Mouse (Mus musculus): ENCODE data around the gene Ak6. TPM values are rescaled to one million over a fixed set of nuclear protein-coding genes. Genes with fewer than 3 reads are reported as not detected.

Ak6 gene
- polyA plus RNA-seq (2014; fragmentation: Illumina TruSeq; extraction: RNeasy Lipid Tissue Mini Kit (QIAGEN cat#74804); ENCODE audit: low read depth, low replicate concordance): 171 TPM

DNA sequence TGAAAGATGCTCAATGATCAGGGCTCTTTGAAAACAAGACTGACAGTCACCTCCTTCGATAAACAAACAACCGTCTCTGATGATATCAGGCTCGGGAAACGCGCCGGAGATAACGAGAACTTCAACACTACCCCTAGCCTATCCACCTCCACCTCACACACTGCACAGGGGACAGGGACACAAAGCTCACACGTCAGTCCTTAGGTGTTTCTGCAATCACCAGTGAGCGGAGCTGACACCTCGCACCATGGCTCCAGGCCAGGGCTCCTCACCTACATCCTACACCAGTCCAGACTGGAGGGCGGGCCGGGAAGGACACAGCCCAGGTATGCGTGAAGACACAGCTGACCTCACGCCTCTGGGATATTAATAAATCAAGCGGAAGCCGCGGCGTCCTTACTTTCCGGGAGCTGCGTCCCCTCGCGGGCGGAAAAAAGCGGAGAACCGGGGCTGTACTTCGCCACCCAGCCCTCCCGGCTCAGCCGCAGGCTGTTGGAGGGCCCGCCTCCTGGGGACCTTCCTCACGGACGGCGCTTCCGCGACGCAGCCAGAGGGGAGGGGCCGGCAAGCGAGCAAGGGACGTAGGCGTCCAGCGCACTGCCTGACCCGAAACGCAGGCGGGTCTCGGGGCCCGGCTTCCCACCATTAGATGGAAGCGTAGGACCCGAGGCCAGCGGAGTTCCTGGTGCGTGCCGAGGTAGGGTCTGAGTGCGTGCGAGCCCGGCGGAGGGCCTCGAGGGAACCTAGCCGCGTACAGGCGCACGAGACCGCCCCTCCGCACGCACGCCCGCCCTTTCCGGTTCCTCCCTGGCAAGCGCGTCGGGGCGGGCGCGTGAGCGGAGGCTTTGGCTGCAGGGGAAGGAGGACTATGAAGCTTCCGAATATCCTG lies at the start of gene Ak6, which contains the start of gene Rad17:
TSS of gene Ak6 (plus strand) at position 430 of the 889 bp plus-strand sequence.
TSS of gene Rad17 (minus strand) at position 502 of the 889 bp plus-strand sequence.

GRCm38 (mm10) chr13:100616181-100617087 lies 34.3 kb upstream of the Ak6 start, which contains the start of gene Marveld2:
TSS of gene Marveld2 (minus strand) at chr13:100616971.

DNA sequence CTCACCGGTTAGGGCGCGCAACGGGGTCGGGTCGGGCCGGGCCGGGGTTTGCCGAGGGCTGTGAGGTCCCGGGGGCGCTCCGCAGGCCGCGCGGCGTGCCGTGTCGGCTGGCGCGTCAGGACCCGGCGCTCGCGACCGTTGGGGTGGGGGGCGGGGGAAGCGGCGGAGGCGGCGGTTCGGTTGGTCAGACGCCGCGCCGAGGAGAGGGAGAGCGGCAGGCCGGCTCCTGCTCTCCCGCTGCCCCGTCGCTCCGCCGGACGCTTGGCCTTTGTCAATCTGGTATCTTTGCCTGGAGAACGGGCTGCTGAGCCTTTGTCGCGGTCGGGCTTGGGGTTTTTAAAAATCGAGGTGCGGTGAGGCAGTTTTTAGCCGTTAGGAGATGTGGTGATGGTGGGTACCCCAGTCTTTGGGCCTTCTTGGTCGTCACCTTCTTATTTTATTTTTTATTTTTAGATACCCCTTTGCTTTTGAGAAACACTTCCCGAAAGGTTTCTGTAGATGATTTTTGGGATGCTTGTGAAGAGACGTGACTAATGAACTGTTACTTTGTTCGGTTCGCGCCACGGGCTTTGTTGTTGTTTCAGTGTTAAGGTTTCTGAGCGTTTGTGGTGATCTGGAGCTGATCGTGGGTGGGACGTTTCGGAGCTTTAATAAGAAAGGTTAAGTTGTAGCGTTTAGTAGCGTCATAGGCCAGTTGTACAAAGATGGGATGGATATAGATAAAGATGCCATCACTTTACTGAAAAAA lies 834 bp downstream of the Ak6 start, which contains the start of gene Taf9:
TSS of gene Taf9 (plus strand) at position 141 of the 748 bp plus-strand sequence.

DNA sequence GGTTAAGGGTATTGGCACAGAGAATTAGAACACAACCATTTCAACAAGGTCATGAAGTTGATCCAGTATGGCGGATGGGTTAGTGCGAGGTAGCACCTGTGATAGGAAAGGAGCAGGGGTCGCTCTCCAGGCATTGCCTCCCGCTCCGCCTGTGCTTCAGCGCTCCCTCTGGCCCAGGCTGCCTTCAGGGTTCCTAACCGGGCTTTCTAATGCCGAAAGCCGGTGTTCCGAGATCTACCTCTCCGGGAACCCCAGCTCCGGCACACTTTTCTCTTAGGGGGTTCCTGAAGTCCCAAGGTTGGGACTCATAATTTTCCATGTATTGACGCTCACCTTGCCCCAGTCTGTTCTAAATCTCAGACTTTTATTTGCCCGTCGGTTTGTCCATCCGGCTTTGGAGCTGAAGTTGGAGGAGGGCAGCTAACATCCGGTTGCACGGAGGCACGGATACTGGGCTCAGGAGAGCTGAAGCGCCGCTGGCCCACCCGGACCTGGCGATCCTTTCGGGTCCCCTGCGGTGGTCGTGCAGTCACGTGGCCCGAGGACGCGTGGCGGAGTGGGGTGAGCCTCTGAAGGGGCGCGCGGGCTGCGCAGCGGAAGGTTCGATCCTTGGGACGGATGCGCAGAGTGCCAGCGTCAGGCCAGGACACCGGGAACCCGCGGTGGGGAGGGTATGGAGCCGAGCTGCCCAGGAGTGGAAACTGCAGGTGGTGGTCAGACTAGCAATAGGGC lies 18.7 kb downstream of the Ak6 start, which contains the start of gene Ccdc125:
TSS of gene Ccdc125 (plus strand) at position 427 of the 732 bp plus-strand sequence.

Other genes with a start within 250 kb of the Ak6 start
- 0.24 TPM for gene Naip1, start 198.1 kb upstream of the Ak6 start, polyA plus RNA-seq (2014; fragmentation: Illumina TruSeq; extraction: RNeasy Lipid Tissue Mini Kit (QIAGEN cat#74804); ENCODE audit: low read depth, low replicate concordance)
- gene Gtf2h2, start 158.4 kb upstream of the Ak6 start, polyA plus RNA-seq (2014; fragmentation: Illumina TruSeq; extraction: RNeasy Lipid Tissue Mini Kit (QIAGEN cat#74804); ENCODE audit: low read depth, low replicate concordance): 102 TPM
- gene Ocln, start 98.3 kb upstream of the Ak6 start, polyA plus RNA-seq (2014; fragmentation: Illumina TruSeq; extraction: RNeasy Lipid Tissue Mini Kit (QIAGEN cat#74804); ENCODE audit: low read depth, low replicate concordance): 46.3 TPM
- 10.0 TPM for gene Marveld2, start 34.0 kb upstream of the Ak6 start, polyA plus RNA-seq (2014; fragmentation: Illumina TruSeq; extraction: RNeasy Lipid Tissue Mini Kit (QIAGEN cat#74804); ENCODE audit: low read depth, low replicate concordance)
- gene Rad17, start 72 bp downstream of the Ak6 start, polyA plus RNA-seq (2014; fragmentation: Illumina TruSeq; extraction: RNeasy Lipid Tissue Mini Kit (QIAGEN cat#74804); ENCODE audit: low read depth, low replicate concordance): 43.2 TPM
- 1.3 TPM for gene Taf9, start 600 bp downstream of the Ak6 start, polyA plus RNA-seq (2014; fragmentation: Illumina TruSeq; extraction: RNeasy Lipid Tissue Mini Kit (QIAGEN cat#74804); ENCODE audit: low read depth, low replicate concordance)
- gene Ccdc125, start 18.7 kb downstream of the Ak6 start, polyA plus RNA-seq (2014; fragmentation: Illumina TruSeq; extraction: RNeasy Lipid Tissue Mini Kit (QIAGEN cat#74804); ENCODE audit: low read depth, low replicate concordance): 4.2 TPM
- gene Cdk7, start 80.0 kb downstream of the Ak6 start, polyA plus RNA-seq (2014; fragmentation: Illumina TruSeq; extraction: RNeasy Lipid Tissue Mini Kit (QIAGEN cat#74804); ENCODE audit: low read depth, low replicate concordance): 45.4 TPM
- gene Mrps36, start 93.7 kb downstream of the Ak6 start, polyA plus RNA-seq (2014; fragmentation: Illumina TruSeq; extraction: RNeasy Lipid Tissue Mini Kit (QIAGEN cat#74804); ENCODE audit: low read depth, low replicate concordance): 174 TPM
- gene Cenph, start 124.9 kb downstream of the Ak6 start, polyA plus RNA-seq (2014; fragmentation: Illumina TruSeq; extraction: RNeasy Lipid Tissue Mini Kit (QIAGEN cat#74804); ENCODE audit: low read depth, low replicate concordance): not detected
- gene Ccnb1, start 135.6 kb downstream of the Ak6 start, polyA plus RNA-seq (2014; fragmentation: Illumina TruSeq; extraction: RNeasy Lipid Tissue Mini Kit (QIAGEN cat#74804); ENCODE audit: low read depth, low replicate concordance): 0.44 TPM
- 164 TPM for gene Slc30a5, start 182.4 kb downstream of the Ak6 start, polyA plus RNA-seq (2014; fragmentation: Illumina TruSeq; extraction: RNeasy Lipid Tissue Mini Kit (QIAGEN cat#74804); ENCODE audit: low read depth, low replicate concordance)